Mouse (Mus musculus) frontal cortex, postnatal 10 days (tissue): ENCODE data around the gene P2rx1.

Experiments used
- DNase-seq, 2 experiments: peaks; one replicate each; pipeline ENCODE4 v3.0.0; 2022; ENCODE audit warnings: low spot score in 2 of 2, mixed read lengths in 1 of 2

P2rx1 gene

DNA sequence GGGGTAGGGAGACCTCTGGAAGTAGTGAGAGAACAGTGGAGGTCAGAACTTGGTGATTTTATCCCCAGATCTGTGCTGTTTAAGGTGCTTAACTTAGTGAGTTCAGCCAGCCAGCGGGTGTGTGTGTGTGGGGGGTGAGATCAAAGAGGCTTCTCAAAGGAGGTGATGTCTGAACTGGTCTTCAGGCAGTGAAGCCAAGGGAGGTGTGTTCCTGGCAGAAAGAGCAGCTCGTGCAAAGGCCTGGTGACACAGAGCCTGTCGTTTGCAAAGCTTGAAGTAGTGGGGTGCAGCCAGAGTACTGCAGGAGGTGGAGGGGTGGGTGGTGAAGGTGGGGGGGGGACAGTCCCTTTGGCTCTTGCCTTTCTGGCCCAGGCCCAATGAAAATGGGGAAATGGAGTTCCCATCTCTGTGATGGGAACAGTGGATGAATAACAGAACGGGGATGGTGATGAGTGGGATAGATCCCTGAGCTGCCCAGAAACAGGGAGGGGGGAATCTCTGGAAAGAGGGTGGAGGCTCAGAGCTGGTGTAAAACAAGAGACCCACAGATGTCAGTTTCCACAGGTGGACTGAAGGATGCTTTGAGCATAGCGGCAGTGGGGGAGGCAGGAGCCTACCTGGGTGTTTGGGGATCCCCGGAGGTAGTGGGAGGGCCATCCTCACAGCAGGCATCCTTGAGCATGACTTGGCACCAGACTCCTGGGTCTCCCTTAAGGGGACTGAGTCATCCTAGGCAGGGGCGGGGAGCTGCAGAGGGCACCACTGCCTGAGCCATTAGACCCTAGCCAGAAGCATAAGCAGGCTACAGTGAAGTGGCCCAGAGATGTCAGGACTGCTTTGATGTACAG is 22.3 kb downstream of the P2rx1 start:
- no peak for DNase-seq

DNA sequence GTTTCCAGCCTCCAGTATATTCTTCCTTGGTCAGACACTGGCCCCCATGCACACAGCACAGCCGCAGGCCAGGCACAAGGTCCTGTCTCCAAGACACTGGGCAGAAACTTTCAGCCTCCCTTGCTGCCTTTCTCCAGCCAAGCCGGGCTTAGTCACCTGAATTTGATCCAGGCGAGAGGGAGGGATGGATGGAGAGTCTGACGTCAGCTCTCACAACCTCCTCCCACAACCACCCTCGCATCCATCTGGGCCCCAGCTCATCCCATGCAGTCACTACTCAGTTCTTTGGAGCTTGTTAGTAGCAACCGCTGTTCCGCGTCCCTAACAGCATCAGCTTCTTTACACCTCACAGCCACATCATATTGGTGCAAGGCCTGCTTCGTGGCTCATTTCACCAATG is 24.2 kb downstream of the P2rx1 start:
- peak; percentile 50 to 62 for DNase-seq

DNA sequence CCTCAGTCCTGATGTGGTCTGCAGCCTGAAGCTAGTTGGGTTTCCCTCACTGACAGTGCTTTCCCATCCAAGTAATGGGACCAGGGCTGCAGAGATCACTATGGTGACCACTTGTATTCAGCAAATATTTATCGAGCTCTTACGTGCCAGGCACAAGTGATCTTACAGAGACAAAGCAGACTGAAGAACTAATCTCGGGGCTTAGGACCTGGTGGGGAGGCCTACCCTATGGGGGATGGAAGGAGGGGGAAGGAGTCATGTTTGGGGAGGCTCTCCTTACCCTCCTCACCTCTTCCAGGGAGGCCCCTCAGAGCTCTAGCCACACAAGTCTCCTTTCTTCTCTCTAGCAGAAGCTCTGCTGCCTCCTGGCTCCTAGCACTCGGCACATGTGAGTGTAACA is 24.9 kb downstream of the P2rx1 start:
- no peak for DNase-seq

DNA sequence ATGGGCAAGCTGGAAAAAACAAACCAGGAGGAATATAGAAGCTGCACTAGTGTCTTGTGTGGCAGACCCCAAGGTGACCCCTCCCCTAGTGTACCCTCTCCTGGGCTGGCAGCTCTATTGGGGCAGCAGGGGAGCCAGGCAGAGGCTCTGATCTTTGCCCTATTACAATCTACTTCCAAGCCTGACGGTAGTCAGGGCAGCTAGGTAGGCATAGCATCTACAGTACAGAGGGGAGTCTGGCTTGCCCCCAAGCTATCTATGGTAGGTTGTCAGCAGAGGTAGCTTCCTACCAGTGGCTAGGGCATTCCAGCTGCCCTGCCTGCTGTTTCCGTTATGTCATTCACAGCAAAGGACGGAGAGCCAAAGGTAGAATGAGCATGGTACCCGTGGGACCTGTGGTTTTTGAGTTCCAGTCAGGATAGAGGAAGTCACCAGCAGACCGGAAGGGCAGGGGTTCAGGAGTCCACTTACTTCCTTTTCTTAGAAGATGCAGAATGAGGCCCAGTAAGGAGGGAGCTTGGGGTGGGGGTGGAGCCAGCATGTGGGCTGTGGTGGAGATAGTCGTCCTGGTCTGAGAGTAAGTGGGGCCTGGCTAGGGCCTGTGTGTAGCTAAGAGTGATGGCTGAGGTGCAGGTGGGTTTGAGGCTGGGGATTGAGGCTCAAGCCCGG is 25.5 kb downstream of the P2rx1 start:
- no peak for DNase-seq

DNA sequence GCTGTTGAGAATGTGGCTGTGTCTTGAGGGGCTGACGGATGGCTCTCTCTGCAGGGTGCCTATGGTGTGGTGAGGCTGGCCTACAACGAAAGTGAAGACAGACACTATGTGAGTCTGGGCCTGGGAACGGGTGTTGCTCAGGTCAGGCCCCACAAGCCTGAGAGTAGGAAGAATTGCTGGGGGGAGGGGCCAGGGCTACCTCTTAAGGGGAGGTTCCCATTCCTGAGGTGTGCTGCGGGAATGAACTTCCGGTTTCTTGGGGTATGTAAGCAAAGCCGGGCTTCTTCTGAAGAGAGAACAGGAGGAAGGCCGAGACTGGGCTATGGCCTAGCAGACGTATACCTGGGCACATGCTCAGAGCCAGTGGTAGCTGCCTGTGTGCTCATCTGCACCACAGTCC is 28.1 kb downstream of the P2rx1 start:
- DNase-seq: no peak

DNA sequence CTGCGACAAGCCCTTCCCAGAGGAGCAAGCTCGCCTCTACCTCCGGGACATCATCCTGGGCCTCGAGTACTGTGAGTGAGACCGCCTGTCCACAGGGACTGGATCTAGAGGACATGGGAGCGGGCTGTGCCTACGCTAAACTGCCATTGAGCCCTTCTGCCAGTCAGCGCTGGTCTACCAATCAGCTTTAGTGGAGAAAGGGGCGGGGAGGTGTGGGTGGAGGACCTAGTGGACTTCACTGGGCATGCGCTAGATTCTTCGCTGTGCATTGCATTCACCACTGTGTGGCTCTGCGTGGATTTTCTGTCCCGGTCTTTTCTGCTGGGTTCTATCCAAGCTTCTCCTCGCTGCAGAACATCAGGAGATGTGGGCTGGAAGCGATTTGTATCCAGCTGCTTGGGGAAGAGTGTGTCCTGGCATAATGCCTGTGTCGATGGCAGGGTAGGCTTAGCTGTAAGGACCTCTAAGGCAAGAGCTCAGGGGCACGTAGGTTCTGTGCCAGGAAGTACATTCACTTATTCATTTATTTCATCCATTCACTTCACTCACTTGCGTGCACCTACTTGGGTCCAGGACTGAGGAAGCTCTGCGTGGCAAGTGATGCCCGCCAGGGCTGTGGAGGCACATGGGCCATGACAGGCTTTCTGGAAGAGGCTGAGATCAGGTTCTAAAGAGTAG is 32.1 kb downstream of the P2rx1 start:
- peak; percentile 83 to 87 for DNase-seq

DNA sequence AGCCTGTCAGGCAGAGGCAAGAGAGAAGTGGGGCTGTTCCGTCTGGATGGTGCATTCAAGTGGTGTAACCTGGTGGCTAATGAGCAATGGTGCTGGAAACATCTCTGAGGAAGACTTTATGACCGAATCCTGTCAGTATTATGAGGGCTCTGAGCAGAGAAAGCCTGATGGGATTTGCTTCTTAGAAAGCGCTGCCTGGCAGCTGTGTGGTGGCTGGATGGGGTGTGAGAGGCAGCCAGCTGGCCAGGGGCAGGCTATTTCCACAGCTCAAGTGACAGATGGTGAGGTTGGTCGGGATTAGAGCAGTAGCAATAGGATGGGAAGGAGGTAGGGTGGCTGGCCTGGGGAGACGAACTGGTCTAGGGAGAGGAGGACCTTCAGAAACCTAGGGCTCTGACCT is 32.6 kb downstream of the P2rx1 start:
- no peak for DNase-seq

DNA sequence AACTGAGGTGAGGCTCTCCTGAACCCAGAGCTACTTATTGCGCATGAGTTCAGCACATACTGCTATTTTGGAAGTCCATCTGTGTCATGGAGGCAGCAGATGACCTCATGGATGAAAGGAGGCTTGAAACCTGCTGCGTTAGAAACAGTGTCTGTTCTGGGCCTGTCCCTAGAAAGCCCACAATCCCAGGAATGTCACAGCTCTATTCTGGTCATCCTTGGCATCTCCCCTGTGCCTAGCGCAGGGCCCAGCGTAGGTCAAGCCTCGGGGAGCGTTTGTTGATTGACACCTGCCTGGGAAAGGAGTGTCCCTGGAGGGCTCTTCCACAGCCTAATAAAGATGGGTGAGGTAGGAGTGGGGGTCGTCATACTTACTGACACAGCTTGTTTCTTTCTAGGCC is 37.2 kb downstream of the P2rx1 start:
- DNase-seq: no peak

DNA sequence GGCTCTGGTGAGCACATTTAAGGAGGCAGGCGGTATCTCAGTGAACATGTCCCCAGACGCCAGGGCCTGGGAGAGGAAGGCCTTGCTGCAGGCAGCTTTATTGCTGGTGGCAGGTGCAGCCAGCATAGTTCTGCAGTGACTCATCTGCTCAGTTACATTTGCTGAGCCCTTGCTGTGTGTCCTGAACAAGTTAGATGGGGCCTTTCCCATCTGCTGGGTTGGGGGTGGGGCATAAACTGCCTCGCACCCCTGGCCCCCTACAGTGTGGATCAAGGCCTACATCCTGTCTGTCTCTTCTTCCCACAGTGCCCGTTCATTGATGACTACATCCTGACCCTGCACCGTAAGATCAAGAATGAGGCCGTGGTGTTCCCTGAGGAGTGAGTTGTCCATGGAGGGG is 38.0 kb downstream of the P2rx1 start:
- no peak for DNase-seq

DNA sequence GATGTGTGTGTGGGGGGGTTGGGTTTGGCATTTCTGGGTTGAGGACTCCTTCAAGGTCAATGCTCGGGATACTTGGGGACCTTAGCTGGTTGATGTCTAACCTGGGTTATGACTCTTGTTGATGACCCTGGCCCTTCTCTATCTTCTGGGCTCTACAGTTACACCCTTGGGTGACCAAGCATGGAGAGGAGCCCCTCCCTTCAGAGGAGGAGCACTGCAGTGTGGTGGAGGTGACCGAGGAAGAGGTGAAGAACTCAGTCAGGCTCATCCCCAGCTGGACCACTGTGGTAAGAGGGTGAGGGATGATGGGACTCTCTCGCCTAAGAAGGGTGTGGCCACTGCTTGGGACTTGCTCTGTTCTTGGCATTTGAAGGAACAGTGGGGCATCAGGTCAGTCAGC is 38.8 kb downstream of the P2rx1 start:
- no peak for DNase-seq

DNA sequence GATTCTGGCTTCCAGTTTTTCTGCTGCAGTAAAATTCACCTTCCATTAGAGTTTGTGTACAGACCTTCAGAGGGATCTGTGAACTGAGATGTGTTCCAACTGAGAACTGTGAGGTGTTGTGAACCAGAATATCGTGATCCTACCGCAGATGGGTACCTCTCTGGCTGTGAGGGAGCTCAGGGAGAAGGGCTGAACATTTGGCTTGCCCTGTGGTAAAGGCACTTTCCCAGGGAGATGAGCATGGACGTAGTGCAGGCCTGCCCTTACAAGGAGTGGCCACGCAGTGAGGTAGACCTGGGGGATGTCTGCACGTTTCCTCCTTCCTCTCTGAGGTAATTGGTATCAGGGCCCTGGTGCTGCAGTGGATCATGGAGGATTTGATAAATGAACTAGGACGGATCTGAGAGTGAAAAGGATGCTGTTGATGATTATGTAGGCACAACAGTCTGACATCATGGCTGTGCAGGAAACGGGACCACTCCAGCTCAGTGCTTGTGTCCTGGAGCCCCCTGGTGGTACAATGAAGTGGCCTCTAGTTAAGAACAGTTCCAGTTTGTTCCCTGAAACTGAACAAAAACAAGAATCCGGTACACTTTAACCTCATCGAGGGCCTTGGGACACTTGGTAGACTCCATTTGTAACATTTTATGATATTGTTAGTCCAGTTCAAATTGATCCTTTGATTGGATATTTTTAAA is 40.3 kb downstream of the P2rx1 start:
- DNase-seq: peak in 1 of 2 experiments; percentile 60

DNA sequence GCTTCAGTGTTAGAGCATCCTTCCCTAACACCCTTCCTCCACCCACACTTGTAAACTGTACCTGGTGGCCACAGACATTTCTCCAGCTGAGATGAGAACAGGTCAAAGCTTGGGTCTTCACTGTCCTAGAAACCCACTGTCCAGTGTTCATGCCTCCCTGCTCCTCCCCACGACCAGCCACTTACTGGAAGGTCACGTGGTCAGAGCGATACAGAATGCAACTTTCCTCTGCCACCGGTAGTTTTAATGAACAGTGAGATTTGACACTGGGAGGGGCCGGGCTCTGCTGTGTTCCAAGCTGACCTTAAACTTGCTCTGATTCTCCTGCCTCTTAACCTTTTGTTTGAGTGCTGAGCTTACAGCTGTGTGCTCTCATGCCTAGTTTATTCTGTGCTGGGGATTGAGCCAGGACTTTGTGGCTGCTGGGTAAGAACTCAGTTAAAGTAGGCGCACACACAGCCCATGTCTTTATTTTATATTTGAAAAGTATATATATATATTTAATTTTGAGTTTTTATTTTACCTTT is 45.4 kb downstream of the P2rx1 start:
- no peak for DNase-seq

DNA sequence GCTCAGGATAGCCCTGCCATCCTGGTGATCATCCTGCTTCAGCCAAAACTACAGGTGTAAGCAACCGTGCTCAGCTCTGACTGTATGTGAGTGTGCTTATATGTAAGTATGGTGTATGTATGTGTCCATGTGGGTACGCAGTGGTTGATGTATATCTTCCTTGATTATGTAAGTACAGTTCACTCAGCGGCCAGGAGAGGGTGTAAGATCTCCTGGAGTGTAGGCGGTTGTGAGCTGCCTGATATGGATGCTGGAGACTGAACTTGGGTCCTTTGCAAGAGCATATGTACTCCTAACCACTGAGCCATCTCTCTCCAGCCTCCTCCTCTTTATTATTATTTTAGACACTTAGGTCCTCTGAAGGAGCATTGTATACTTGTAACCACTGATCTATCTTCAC is 45.9 kb downstream of the P2rx1 start:
- DNase-seq: no peak

DNA sequence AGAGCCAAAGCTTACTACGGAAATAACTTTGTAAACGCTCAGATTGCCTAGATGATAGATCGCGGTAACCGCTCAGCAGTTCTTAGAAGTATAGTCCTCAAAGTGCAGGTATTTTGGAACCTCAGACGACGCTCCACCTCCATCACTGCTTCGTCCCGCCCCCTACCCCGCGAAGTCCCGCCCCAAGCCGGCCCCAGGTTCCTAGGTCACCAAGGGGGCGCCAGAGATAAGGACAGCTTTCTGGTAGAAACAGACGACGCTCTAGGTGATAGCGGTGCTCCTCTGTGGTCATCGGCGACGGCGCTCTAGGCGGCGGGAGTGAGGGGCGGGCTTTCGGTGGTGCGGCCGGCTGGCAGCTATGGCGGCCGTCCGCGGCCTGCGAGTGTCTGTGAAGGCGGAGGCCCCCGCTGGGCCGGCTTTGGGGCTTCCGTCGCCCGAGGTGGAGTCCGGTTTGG is 48.7 kb downstream of the P2rx1 start, which contains the start of gene Ncbp3:
Gene Ncbp3, plus strand, starts transcription at position 242 of the 455 bp plus-strand sequence.
- DNase-seq: peak; percentile 91 to 92

DNA sequence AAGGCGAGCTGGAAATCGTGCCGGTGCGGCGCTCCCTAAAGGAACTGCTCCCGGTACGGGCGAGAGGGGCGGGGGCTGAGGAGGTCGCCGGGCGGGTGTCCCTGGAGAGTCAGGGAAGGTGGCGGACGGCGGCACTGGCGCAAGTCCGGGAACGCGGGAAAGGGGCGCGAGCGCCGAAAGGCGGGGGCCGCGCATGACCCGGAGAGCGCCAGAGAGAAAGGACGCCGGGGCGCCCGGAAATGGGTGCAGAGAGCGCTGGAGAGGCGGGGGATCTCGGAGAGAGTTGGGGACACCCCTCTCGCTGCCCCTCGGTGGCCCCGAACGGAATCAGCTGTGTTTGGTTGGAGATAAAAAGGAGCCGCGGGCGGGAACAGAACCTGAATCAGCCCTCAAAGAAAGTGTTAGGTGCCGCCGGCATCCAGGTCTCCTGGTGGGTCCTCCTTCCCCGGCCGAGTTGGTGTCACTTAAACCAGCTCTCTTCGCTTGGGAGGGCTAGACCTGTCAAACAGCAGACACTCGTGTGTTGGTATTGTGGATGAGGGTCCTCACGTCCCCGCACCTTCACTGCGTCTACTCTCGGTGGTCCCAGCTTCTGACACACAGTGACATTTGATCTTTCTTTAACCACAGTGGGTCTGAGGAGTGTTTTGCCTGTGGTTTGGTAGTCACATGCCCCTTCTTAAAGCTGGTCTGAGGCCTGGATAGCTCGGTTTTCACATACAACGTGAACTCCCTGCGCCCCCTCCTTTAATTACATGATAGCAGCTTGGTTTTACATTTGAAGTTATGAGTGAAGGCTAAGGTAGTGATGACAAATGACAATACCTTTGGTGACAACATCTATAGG is 49.4 kb downstream of the P2rx1 start:
- DNase-seq: peak in 1 of 2 experiments; percentile 53

DNA sequence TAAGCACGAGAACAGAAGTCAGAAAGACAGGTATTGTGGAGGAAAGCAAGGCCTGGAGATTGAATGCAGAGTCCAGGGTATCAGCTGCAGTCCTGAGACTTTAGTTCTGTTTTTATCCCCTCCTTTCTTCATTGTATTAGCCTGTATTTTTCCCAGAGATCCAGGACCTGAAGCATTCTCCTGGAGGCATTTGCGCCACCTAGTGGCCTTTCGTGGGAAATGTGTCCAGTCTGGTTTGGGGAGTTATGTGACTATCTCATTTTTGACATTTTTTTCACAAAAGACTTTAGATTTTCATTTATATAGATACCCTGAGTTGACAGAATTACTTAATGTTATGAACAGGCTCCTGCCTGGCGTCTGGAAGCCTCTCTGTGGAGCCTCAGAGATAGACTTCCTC is 50.4 kb downstream of the P2rx1 start:
- peak in 1 of 2 experiments; percentile 64 for DNase-seq

DNA sequence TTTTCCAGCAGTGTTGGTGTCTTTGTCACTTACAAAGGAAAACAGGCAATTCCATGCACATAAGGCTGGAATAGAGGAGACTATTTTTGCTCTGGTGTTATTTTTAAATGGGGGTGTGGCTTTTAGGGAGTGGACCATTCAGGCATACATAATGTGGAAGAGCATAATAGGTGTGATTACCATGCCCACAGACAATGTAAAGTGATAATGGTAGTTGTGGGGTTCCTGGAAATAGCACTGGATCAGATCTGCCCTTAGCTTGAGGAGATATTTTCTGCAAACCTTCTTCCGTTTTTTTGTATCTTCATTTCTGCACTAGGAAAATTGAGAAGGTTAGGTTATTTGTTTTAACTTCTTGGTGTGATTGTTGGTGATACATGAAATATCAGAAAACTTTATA is 53.9 kb downstream of the P2rx1 start:
- no peak for DNase-seq

DNA sequence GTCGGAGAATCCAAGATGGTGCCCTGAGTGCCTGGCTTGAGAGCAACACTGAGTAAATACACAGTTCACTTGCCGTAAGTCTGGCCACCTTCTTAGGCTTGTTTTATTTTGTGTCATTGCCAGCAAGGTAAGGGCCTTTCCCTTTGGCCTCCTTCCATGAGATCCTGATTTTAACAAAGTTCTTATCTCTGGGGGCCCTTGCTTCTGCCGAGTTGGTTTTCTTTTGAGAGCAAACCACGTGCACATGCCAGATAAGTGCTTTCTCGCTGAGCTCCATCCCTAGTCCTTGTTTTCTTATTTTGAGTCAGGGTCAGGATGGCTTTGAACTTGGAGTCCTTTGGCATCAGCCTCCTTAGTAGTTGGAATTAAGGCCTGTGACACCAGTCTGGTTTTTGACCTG is 58.8 kb downstream of the P2rx1 start:
- DNase-seq: no peak

DNA sequence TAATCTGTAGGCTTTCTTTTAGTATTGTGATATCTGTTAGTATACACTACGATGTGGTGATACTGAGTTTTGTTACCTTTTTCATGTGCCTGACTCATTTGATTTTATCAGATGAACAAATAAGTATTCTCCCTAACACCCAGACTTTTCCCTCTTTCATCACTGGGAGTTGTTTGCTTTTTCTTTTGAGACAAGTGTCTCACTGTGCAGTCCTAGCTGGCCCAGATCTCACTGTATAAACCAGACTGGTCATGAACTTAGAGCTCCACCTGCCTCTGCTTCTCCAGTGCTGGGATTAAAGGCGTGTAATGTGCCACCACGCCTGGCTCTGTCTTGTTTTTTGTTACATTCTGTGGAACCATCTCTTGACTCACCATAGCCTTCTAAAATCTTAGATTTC is 60.7 kb downstream of the P2rx1 start:
- no peak for DNase-seq

DNA sequence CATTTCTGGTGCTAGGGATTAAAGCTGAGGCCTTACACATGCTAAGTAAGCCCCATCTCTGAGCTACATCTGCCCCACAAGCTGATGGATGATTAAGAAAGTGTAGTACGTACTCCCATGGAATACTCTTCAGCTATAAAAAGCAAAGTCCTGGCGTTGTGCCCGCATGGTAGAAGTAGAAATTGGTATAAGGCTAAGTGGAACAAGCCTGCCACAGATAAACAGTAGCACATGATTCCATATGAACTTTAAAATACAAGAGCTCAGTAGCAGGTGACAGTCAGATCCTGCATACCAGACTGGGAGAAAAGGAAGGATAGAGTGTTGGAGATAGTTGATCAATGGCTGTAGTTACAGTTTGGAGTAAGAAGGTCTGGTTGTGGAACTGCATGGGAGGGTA is 62.5 kb downstream of the P2rx1 start:
- no peak for DNase-seq
